Mouse (Mus musculus) forebrain, postnatal 0 days (tissue): ENCODE measurements around the gene Rnls. TPM values are rescaled to one million over a fixed set of nuclear protein-coding genes. Genes with fewer than 3 reads are reported as not detected.

Source experiments
- ATAC-seq: fragments of 200-750 bp; cut with Nextera tagmentation; 2 replicates; pipeline ENCODE4 v1.8.0; 2017; ENCODE audit warnings: mild to moderate bottlenecking, moderate library complexity
- DNase-seq: peaks from one replicate; pipeline ENCODE4 v3.0.0-alpha.2; 2015
- H3K27ac ChIP-seq: fragments of 300-500 bp; sonication (generic); 2 replicates; pipeline ENCODE4 v1.5.1; 2014; ENCODE audit warnings: low read depth, mild to moderate bottlenecking, antibody characterized with exemption, low read length, moderate library complexity, mixed read lengths
- H3K27me3 ChIP-seq: fragments of 300-500 bp; sonication (generic); 2 replicates; pipeline ENCODE4 v1.6.1; 2014; ENCODE audit warnings: mild to moderate bottlenecking, low read length, mixed read lengths; ENCODE audit not compliant: insufficient read depth
- H3K36me3 ChIP-seq: fragments of 300-500 bp; sonication (generic); 2 replicates; pipeline ENCODE4 v1.6.1; 2014; ENCODE audit warnings: mild to moderate bottlenecking, moderate library complexity; ENCODE audit not compliant: insufficient read depth
- H3K4me1 ChIP-seq: fragments of 300-500 bp; sonication (generic); 2 replicates; pipeline ENCODE4 v1.6.1; 2014; ENCODE audit warnings: antibody characterized with exemption; ENCODE audit not compliant: insufficient read depth
- H3K4me2 ChIP-seq: fragments of 300-500 bp; sonication (generic); 2 replicates; pipeline ENCODE4 v1.6.1; 2014; ENCODE audit warnings: low read depth, mild to moderate bottlenecking, moderate library complexity
- H3K4me3 ChIP-seq: fragments of 300-500 bp; sonication (generic); 2 replicates; pipeline ENCODE4 v1.5.1; 2014; ENCODE audit warnings: low read depth, low read length, mixed read lengths
- H3K9ac ChIP-seq: fragments of 300-500 bp; sonication (generic); 2 replicates; pipeline ENCODE4 v1.6.1; 2014; ENCODE audit warnings: mild to moderate bottlenecking
- H3K9me3 ChIP-seq: fragments of 300-500 bp; sonication (generic); 2 replicates; pipeline ENCODE4 v1.6.1; 2016; ENCODE audit warnings: low read length
- CTCF ChIP-seq: sonication (generic); IDR thresholded peaks from 2 replicates; pipeline ENCODE4 v1.5.1; 2016; ENCODE audit warnings: antibody characterized with exemption, control low read depth, low read depth
- WGBS: fragments of 180-500 bp; shearing (Covaris S2); extraction: QIAGEN DNeasy Blood & Tissue Kit; methylation state at CpG from one replicate; pipeline ENCODE4 v1.1.7; 2014; 5-methylcytosine and 5-hydroxymethylcytosine counted together
- polyA plus RNA-seq: library from polyadenylated mRNA; unstranded; fragments of >200 nt; fragmentation: Nextera tagmentation; extraction: Ambion mirVana; gene quantifications from 2 replicates; pipeline ENCODE4 v1.2.1, GENCODE M21; 2015
- total RNA-seq: library from RNA; depleted of rRNA; stranded (reverse); fragments of >200 nt; gene quantifications from 2 replicates; pipeline ENCODE4 v1.2.3, GENCODE M21; 2014

The Rnls gene
- total and polyA plus RNA-seq, 2 experiments from 2014 or later = 1.5 to 8.7 TPM

- ATAC-seq = no peak
- WGBS = 48% methylated on average over 3 of the region's 3 CpGs
These were observed 35.1 kb downstream of the Rnls start for GRCm38 (mm10) chr19:33357019-33357418.

GRCm38 (mm10) chr19:33340119-33340518 lies 52.0 kb downstream of the Rnls start:
- Histone ChIP-seq H3K36me3 (no peaks in the 10 kb centered on the region), H3K9ac (no peak overlapping the region), H3K27ac (no peak overlapping the region), H3K9me3 (no peaks in the 10 kb centered on the region), H3K4me2 (no peak overlapping the region), H3K4me3 (no peak overlapping the region), H3K4me1 (no peaks in the 10 kb centered on the region), H3K27me3 (no peaks in the 10 kb centered on the region)
- TF ChIP-seq CTCF = no peak
- ATAC-seq = no peak
- DNase-seq = no peak
- WGBS = 97% methylated on average over 1 of the region's 1 CpGs

More at GRCm38 (mm10) chr19:33357019-33357418, 35.1 kb downstream of the Rnls start:
- H3K9me3 ChIP-seq = no peaks in the 10 kb centered on the region
- DNase-seq = no peak
- H3K4me3 ChIP-seq = no peak overlapping the region
- no peaks in the 10 kb centered on the region for H3K4me1 ChIP-seq
- no peak for TF ChIP-seq CTCF
- H3K4me2 ChIP-seq = no peak overlapping the region
- no peaks in the 10 kb centered on the region for H3K27me3 ChIP-seq
- H3K9ac ChIP-seq = no peak overlapping the region
- no peaks in the 10 kb centered on the region for H3K36me3 ChIP-seq
- no peak overlapping the region for H3K27ac ChIP-seq

GRCm38 (mm10) chr19:33326706-33327641 lies 65.1 kb downstream of the Rnls start:
- no peak overlapping the region for H3K9ac ChIP-seq
- no peak overlapping the region for H3K27ac ChIP-seq
- TF ChIP-seq CTCF = no peak
- H3K4me2 ChIP-seq = no peak overlapping the region
- H3K4me1 ChIP-seq = no peaks in the 10 kb centered on the region
- H3K9me3 ChIP-seq = no peaks in the 10 kb centered on the region
- ATAC-seq = peak; percentile 27; the same call in 1 of the 2 replicates
- DNase-seq = no peak
- no peak overlapping the region for H3K4me3 ChIP-seq
- no peaks in the 10 kb centered on the region for H3K36me3 ChIP-seq
- 27% methylated on average over 4 of the region's 4 CpGs for WGBS
- H3K27me3 ChIP-seq = no peaks in the 10 kb centered on the region

GRCm38 (mm10) chr19:33318785-33319184 lies 73.3 kb downstream of the Rnls start:
- WGBS = 59% methylated on average over 1 of the region's 1 CpGs
- DNase-seq (no peak), ATAC-seq (no peak)
- no peak for TF ChIP-seq CTCF
- H3K9me3 ChIP-seq = no peaks in the 10 kb centered on the region
- H3K4me3 ChIP-seq = no peak overlapping the region
- H3K9ac ChIP-seq = no peak overlapping the region
- no peak overlapping the region for H3K4me2 ChIP-seq
- H3K36me3 ChIP-seq = no peaks in the 10 kb centered on the region
- H3K27me3 ChIP-seq = no peaks in the 10 kb centered on the region
- H3K4me1 ChIP-seq = no peaks in the 10 kb centered on the region
- H3K27ac ChIP-seq = no peak overlapping the region

- no peaks in the 10 kb centered on the region for H3K36me3 ChIP-seq
- no peak for ATAC-seq
- H3K4me2 ChIP-seq = no peak overlapping the region
- H3K9ac ChIP-seq = no peak overlapping the region
- DNase-seq = no peak
- WGBS = 73% methylated on average over 4 of the region's 4 CpGs
- TF ChIP-seq CTCF = no peak
- no peak overlapping the region for H3K4me3 ChIP-seq
- H3K27me3 ChIP-seq = no peaks in the 10 kb centered on the region
- no peaks in the 10 kb centered on the region for H3K9me3 ChIP-seq
- H3K4me1 ChIP-seq = no peaks in the 10 kb centered on the region
- no peak overlapping the region for H3K27ac ChIP-seq
These were observed 75.0 kb downstream of the Rnls start for GRCm38 (mm10) chr19:33317130-33317529.

- peak; percentile 71 for ATAC-seq
- no peak overlapping the region for H3K9ac ChIP-seq
- 26% methylated on average over 3 of the region's 3 CpGs for WGBS
- 0 out of 2 replicates have a peak, but pooled peaks cover 3% of the 10 kb centered on the region for H3K4me1 ChIP-seq
- no peaks in the 10 kb centered on the region for H3K27me3 ChIP-seq
- peak; percentile 36 for DNase-seq
- H3K36me3 ChIP-seq = no peaks in the 10 kb centered on the region
- no peak overlapping the region for H3K4me2 ChIP-seq
- no peak overlapping the region; the same call in none of the 2 replicates for H3K27ac ChIP-seq
- no peak for TF ChIP-seq CTCF
- no peaks in the 10 kb centered on the region for H3K9me3 ChIP-seq
- no peak overlapping the region for H3K4me3 ChIP-seq
These were observed 92.3 kb downstream of the Rnls start for GRCm38 (mm10) chr19:33299726-33300292.

GRCm38 (mm10) chr19:33296338-33296737 lies 95.8 kb downstream of the Rnls start:
- WGBS = 38% methylated on average over 2 of the region's 2 CpGs
- DNase-seq = no peak
- Histone ChIP-seq H3K4me3 (no peak overlapping the region), H3K27me3 (no peaks in the 10 kb centered on the region), H3K27ac (no peak overlapping the region), H3K9ac (no peak overlapping the region), H3K9me3 (no peaks in the 10 kb centered on the region), H3K4me1 (0 out of 2 replicates have a peak, but pooled peaks cover 3% of the 10 kb centered on the region), H3K4me2 (no peak overlapping the region), H3K36me3 (no peaks in the 10 kb centered on the region)
- ATAC-seq = no peak
- TF ChIP-seq CTCF = no peak
